Mouse (Mus musculus): ENCODE data around the gene Amd1. TPM values are rescaled to one million over a fixed set of nuclear protein-coding genes. Genes with fewer than 3 reads are reported as not detected.
A peak's percentile ranks its signal among the peaks of the same experiment; 100 is the strongest.

Amd1 gene
- 17.9 and 18.8 TPM in 2 replicates for polyA plus RNA-seq (2012; rRNA removed)

DNA sequence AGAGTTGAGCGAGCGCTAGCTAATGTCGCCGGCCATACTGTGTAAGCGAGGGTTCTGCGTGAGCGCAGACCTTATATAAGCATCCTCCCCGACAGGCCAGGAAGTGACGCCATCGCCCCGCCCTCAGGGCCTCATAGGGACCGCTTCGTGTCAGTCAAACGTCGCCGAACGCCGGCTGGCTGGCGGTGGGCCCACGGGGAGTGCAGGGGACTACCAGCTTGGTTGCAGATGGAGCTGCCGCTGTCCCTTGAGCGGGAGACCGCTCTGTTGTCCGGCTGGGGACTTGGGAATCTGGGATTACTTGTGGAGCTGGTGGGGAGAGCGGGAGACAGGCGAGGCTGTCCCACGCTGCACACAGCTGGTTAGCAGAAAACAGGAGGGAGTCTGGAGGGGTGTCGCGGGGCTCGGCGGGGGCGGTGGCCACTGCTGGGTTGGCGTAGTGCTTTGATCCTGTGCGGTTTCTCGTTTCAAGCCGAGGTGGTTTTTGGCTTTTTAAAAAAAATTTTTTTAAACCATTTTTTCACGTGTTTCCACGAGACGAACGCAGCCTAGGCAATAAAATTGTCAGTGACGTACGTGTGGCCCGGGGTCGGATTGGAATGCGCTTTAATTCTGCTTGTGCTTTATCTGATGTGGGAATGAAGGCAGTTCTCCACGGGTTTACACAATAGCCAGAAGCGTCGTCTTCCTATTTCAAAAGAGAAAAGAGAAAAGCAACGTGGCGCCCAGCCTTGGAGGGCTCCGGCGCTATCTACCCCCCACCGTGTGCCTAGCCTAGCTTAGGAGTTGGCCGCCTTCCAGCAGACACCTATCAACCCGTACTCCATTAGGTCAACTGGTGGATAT is at the start of gene Amd1:
Gene Amd1 (minus strand): TSS at position 47 of the 846 bp plus-strand sequence.
- peak; percentile 79; the same call in 1 of the 2 replicates for TF ChIP-seq POLR2A (IDR thresholded peaks at IDR 0.05; ENCODE audit: control insufficient read depth, low read depth, low read length)
- no peak for TF ChIP-seq CTCF (IDR thresholded peaks at IDR 0.05; ENCODE audit: control insufficient read depth, insufficient read depth, insufficient replicate concordance, low read depth, low read length)
- peaks cover 4% of the 10 kb centered on the region for H3K4me1 ChIP-seq (ENCODE audit: control insufficient read depth, insufficient read depth, low read length)

DNA sequence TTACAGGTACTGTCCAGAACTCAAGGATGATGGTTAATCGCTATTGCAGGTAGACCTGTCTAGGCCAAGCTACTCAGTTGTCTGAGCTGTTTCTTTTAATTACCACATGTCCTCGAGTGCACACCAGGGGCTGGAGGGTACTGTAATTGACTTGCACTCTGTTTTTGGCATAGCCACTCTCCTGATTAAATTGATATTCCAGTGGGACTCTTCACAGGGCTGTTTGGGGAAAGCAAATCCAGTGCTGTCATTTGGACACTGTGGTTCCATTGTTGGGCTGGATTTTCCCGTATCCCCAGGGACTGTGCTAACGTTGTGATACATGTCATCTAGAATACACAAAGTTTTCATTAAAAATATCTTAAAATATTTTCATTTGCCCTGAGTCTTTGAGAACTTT is 49.2 kb upstream of the Amd1 start:
- Histone ChIP-seq H3K4me1 (ENCODE audit: control insufficient read depth, insufficient read depth, low read length) (peaks cover 8% of the 10 kb centered on the region), H3K36me3 (ENCODE audit: control insufficient read depth, insufficient read depth, low read length) (no peaks in the 10 kb centered on the region), H3K27ac (ENCODE audit: control insufficient read depth, insufficient read depth, low read depth, low read length) (no peak overlapping the region), H3K27me3 (ENCODE audit: control insufficient read depth, insufficient read depth, low read length) (no peaks in the 10 kb centered on the region), H3K4me3 (ENCODE audit: control insufficient read depth, low read depth, low read length) (peak overlapping the region; percentile 99)
- no peak for TF ChIP-seq CTCF (IDR thresholded peaks at IDR 0.05; ENCODE audit: control insufficient read depth, insufficient read depth, insufficient replicate concordance, low read depth, low read length)

More for the DNA sequence above, at the start of gene Amd1:
- peak within 1 kb of the TSS; percentile 98 for H3K4me3 ChIP-seq (ENCODE audit: control insufficient read depth, low read depth, low read length)
- H3K36me3 ChIP-seq (ENCODE audit: control insufficient read depth, insufficient read depth, low read length), result no peaks in the 10 kb centered on the region
- no peaks in the 10 kb centered on the region for H3K27me3 ChIP-seq (ENCODE audit: control insufficient read depth, insufficient read depth, low read length)
- H3K27ac ChIP-seq (ENCODE audit: control insufficient read depth, insufficient read depth, low read depth, low read length), result peak within 1 kb of the TSS; percentile 88

DNA sequence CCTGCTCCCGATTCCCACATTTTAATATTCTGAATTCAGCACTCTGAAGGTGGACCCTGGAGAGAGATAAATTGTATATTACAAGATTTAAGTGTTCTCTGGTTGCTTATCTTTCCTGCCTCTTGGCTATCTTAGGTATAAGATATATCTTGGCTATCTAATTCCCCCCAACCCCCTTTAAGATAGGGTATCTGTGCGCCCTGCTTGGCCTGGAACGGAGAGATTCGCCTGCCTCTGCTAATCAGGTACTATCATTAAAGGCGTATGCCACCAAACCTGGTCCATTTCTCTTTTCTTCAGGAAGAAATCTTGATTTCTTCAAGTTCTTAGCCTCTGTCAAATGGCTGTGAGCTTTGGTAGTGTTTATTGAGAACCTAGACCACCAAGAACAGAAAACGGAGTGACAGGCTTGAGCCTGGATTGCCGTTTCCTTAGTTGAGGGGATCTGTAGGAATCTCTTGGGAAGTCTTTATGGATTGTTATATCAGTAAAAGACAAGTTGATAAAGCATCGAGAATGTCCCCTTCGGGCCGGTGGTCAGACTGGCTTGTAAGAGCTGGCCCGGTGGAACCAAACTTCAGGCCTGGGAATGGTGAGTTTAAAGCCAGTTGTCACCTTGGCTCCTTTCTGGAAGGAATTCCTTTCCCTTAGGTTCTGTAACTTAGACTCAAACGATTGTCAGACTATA is 48.4 kb upstream of the Amd1 start:
- TF ChIP-seq POLR2A (IDR thresholded peaks at IDR 0.05; ENCODE audit: control insufficient read depth, low read depth, low read length) (no peak), CTCF (IDR thresholded peaks at IDR 0.05; ENCODE audit: control insufficient read depth, insufficient read depth, insufficient replicate concordance, low read depth, low read length) (no peak)
- Histone ChIP-seq H3K4me1 (ENCODE audit: control insufficient read depth, insufficient read depth, low read length) (peaks cover 8% of the 10 kb centered on the region), H3K27me3 (ENCODE audit: control insufficient read depth, insufficient read depth, low read length) (no peaks in the 10 kb centered on the region), H3K36me3 (ENCODE audit: control insufficient read depth, insufficient read depth, low read length) (no peaks in the 10 kb centered on the region), H3K27ac (ENCODE audit: control insufficient read depth, insufficient read depth, low read depth, low read length) (peak overlapping the region; percentile 98), H3K4me3 (ENCODE audit: control insufficient read depth, low read depth, low read length) (peak overlapping the region; percentile 99)

DNA sequence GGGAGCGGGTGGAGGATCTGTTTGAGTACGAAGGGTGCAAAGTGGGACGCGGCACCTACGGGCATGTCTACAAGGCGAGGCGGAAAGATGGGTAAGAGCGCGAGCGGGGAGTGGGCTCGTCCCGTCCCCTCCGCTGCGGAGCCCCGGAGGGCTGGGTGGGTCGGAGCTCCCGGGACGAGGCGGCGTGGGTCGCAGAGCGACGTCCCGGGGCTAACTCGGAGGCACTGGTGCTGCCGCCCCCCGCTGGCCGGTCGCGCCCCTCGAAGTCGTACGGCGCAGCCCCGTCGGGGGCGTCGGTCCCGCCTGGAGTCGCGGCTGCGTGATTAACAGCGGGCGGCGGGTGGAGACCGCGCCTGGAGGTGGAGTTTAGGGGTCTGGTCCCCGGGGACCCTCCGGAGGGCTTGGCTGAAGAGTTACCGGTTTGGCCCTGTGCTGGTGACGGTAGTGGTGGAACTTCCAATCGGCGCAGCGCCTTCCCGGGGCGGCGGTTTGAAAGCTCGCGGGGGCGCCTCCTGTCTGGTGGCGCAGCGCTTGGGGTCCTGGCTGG is 47.7 kb upstream of the Amd1 start:
- Histone ChIP-seq H3K4me3 (ENCODE audit: control insufficient read depth, low read depth, low read length) (peak overlapping the region; percentile 99), H3K36me3 (ENCODE audit: control insufficient read depth, insufficient read depth, low read length) (no peaks in the 10 kb centered on the region), H3K27me3 (ENCODE audit: control insufficient read depth, insufficient read depth, low read length) (no peaks in the 10 kb centered on the region), H3K4me1 (ENCODE audit: control insufficient read depth, insufficient read depth, low read length) (peaks cover 8% of the 10 kb centered on the region), H3K27ac (ENCODE audit: control insufficient read depth, insufficient read depth, low read depth, low read length) (peak overlapping the region; percentile 98)
- no peak; the same call in 1 of the 2 replicates for TF ChIP-seq POLR2A (IDR thresholded peaks at IDR 0.05; ENCODE audit: control insufficient read depth, low read depth, low read length)
- TF ChIP-seq CTCF (IDR thresholded peaks at IDR 0.05; ENCODE audit: control insufficient read depth, insufficient read depth, insufficient replicate concordance, low read depth, low read length), result no peak

DNA sequence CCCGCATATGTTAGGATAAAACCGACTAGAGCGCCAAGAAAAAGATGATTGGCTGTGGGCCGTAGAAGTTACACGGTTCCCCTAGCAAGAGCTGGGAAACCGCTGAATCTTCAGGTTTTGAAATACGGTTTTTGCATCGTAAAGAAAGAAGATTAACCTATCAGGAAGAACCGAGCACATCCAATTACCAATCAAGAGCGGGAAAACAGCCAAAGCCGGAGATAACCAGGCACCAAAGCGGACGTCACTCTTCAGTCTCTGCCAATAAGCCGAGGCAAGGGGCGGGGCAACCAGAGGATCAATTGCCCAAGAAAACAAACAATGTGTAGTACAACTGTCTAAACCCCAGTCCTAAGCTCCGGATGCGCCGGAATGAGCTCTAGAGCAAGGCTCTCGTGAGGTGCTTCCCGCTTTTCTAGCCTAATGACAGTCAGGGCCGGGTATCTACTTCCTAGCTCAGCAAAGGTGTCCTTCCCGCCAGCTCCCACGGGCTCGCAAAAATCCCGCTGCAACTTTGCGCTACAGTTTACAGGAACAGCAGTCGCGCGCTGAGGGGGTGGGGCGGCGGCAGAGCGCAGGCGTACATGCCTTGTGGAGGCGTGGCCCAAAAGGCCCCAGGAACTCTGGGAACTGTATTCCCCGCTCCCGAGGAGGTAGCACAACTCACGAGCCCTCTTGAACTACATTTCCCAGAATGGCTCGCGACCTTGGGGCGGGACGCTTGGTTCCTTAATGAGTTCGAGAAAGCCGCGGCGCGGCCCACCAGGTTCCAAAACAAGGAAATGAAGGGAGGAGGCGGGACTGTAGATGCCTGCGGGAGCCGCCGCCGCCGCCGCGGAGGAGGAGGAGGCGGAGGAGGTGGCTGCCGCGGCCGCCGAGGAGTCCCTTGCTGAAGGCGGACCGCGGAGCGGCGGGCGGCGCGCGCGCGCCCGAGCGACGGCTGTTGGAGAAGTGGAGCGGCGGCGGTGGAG is 46.9 kb upstream of the Amd1 start:
- TF ChIP-seq CTCF (IDR thresholded peaks at IDR 0.05; ENCODE audit: control insufficient read depth, insufficient read depth, insufficient replicate concordance, low read depth, low read length), result no peak
- peak; percentile 49 for TF ChIP-seq POLR2A (IDR thresholded peaks at IDR 0.05; ENCODE audit: control insufficient read depth, low read depth, low read length)
- peak overlapping the region; percentile 99 for H3K27ac ChIP-seq (ENCODE audit: control insufficient read depth, insufficient read depth, low read depth, low read length)
- no peaks in the 10 kb centered on the region for H3K36me3 ChIP-seq (ENCODE audit: control insufficient read depth, insufficient read depth, low read length)
- H3K4me3 ChIP-seq (ENCODE audit: control insufficient read depth, low read depth, low read length), result peak overlapping the region; percentile 99
- peaks cover 8% of the 10 kb centered on the region for H3K4me1 ChIP-seq (ENCODE audit: control insufficient read depth, insufficient read depth, low read length)
- H3K27me3 ChIP-seq (ENCODE audit: control insufficient read depth, insufficient read depth, low read length), result no peaks in the 10 kb centered on the region

DNA sequence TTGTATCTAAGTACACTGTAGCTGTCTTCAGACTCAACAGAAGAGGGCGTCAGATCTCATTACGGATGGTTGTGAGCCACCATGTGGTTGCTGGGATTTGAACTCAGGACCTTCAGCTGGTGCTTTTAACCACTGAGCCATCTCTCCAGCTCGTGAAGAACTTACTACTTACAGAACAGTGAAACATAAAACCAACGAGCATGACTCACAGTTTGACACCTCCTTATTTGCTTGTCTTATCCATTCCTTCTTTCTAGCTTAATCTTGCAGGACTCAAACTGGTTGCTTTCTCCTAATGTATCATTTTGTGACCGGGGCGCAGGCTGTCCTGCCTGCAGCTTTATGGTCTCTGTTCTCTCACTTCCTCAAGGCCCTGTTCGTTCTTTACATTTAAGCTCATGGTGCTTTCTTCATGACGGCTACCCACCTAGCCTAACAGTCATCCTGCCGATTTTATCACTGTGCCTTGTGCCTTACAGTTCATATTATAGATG is 45.5 kb upstream of the Amd1 start:
- peak overlapping the region; percentile 33; the same call in 1 of the 2 replicates for H3K4me3 ChIP-seq (ENCODE audit: control insufficient read depth, low read depth, low read length)
- H3K27ac ChIP-seq (ENCODE audit: control insufficient read depth, insufficient read depth, low read depth, low read length), result no peak overlapping the region
- TF ChIP-seq CTCF (IDR thresholded peaks at IDR 0.05; ENCODE audit: control insufficient read depth, insufficient read depth, insufficient replicate concordance, low read depth, low read length) (no peak), POLR2A (IDR thresholded peaks at IDR 0.05; ENCODE audit: control insufficient read depth, low read depth, low read length) (no peak)
- H3K27me3 ChIP-seq (ENCODE audit: control insufficient read depth, insufficient read depth, low read length), result no peaks in the 10 kb centered on the region
- no peaks in the 10 kb centered on the region for H3K36me3 ChIP-seq (ENCODE audit: control insufficient read depth, insufficient read depth, low read length)
- peaks cover 8% of the 10 kb centered on the region for H3K4me1 ChIP-seq (ENCODE audit: control insufficient read depth, insufficient read depth, low read length)
